Mouse (Mus musculus): ENCODE results near the gene Hmga2. TPM values are rescaled to one million over a fixed set of nuclear protein-coding genes. Genes with fewer than 3 reads are reported as not detected.

Gene Hmga2
- polyA plus RNA-seq, 1 experiment from 2014 or later, result 2.2 TPM

DNA sequence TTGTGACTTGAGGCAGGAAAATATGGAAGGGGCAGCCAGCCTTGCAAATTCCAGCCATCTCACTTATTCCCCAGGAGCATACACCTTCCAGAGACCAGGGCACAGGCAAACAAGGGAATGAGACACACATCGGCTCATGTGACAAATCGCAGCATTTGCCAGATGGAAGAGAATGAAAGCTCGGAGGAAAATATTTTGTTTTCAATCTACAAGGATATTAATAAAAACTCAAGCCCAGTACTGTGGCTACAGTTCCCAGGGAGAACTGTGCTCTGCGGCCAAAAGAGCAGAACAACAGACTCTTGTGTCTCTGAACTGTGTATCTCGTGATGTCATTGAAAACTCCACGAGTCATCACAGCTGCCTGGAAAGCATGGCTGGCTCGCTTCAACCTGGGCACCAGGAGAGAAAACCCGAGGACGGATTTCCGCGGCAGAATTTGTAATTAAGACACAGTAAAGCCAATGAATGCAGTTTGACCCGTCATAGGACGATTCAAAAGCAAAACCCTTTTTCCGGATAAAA lies 50.1 kb downstream of the Hmga2 start:
- H3K4me3 ChIP-seq (ENCODE audit: low read depth, low read length), result no peak overlapping the region
- peaks cover 14% of the 10 kb centered on the region; the same call in 1 of the 2 replicates for H3K4me1 ChIP-seq (ENCODE audit: insufficient read depth, low read depth, low read length)
- TF ChIP-seq EP300 (IDR thresholded peaks at IDR 0.05) (no peak), CTCF (IDR thresholded peaks at IDR 0.05) (no peak)
- ATAC-seq, result no peak
- H3K36me3 ChIP-seq (ENCODE audit: insufficient read depth, low read length), result no peaks in the 10 kb centered on the region
- DNase-seq (ENCODE audit: low spot score), result no peak
- WGBS, result 71% methylated on average over 14 of the region's 14 CpGs
- no peaks in the 10 kb centered on the region for H3K27me3 ChIP-seq (replicated peaks; ENCODE audit: insufficient read depth, low read length)
- no peak overlapping the region for H3K9ac ChIP-seq (replicated peaks; ENCODE audit: low read depth)
- H3K27ac ChIP-seq (ENCODE audit: low read length), result no peak overlapping the region
- H3K9me3 ChIP-seq (ENCODE audit: low read length), result no peaks in the 10 kb centered on the region
- H3K4me2 ChIP-seq (replicated peaks; ENCODE audit: low read depth, low read length), result no peak overlapping the region

DNA sequence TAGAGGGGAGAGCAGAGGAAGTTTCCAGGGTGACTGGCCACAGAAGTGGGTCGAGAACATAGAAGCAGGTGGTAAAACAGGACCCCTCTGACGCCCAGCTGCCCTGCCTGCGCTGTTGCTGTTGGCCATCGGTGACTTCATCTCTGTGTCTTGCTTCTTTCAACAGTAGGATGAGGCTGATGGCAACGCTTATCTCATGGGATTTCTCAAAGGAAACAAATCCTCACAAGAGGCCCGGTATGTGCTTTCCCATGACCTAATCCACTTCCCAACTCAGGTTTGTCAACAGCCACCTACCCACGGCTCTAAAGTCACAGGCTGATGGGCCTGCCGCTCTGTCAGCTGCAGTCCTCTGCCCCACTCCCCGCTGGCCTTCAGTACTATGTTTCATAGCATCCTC lies 52.3 kb downstream of the Hmga2 start:
- Histone ChIP-seq H3K4me3 (ENCODE audit: low read depth, low read length) (no peak overlapping the region), H3K27ac (ENCODE audit: low read length) (no peak overlapping the region), H3K4me2 (replicated peaks; ENCODE audit: low read depth, low read length) (no peak overlapping the region), H3K4me1 (ENCODE audit: insufficient read depth, low read depth, low read length) (peaks cover 15% of the 10 kb centered on the region; the same call in 1 of the 2 replicates), H3K9me3 (ENCODE audit: low read length) (no peaks in the 10 kb centered on the region), H3K36me3 (ENCODE audit: insufficient read depth, low read length) (no peaks in the 10 kb centered on the region), H3K9ac (replicated peaks; ENCODE audit: low read depth) (no peak overlapping the region), H3K27me3 (replicated peaks; ENCODE audit: insufficient read depth, low read length) (no peaks in the 10 kb centered on the region)
- no peak for ATAC-seq
- WGBS, result 66% methylated on average over 9 of the region's 9 CpGs
- no peak for DNase-seq (ENCODE audit: low spot score)
- TF ChIP-seq EP300 (IDR thresholded peaks at IDR 0.05), result no peak
- TF ChIP-seq CTCF (IDR thresholded peaks at IDR 0.05), result no peak

DNA sequence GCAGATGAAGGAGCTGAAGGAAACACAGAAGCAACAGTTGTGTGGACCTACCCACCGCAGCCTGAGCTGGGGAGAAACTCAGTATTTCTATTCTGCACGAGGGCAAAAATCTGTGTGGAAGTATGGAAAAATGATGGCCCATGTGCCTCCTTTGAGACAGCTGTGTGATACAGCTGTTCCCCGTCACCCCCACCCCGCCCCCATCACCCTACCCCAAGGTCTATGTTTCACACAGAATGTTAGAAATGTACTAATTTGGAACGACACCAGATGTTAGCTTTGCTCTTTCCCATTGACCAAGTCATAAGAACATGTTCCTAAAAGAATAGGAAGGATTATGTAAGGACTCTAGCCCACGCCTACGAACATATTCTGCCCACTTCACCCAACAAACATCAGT lies 53.0 kb downstream of the Hmga2 start:
- H3K4me1 ChIP-seq (ENCODE audit: insufficient read depth, low read depth, low read length), result peaks cover 14% of the 10 kb centered on the region; the same call in 1 of the 2 replicates
- ATAC-seq (0 out of 2 replicates have a peak, but pooled peaks have one; percentile 3), DNase-seq (ENCODE audit: low spot score) (peak; percentile 44)
- no peaks in the 10 kb centered on the region for H3K9me3 ChIP-seq (ENCODE audit: low read length)
- H3K27me3 ChIP-seq (replicated peaks; ENCODE audit: insufficient read depth, low read length), result no peaks in the 10 kb centered on the region
- H3K4me3 ChIP-seq (ENCODE audit: low read depth, low read length), result no peak overlapping the region
- 55% methylated on average over 7 of the region's 7 CpGs for WGBS
- no peak overlapping the region for H3K27ac ChIP-seq (ENCODE audit: low read length)
- no peak overlapping the region for H3K9ac ChIP-seq (replicated peaks; ENCODE audit: low read depth)
- TF ChIP-seq EP300 (IDR thresholded peaks at IDR 0.05), result no peak
- TF ChIP-seq CTCF (IDR thresholded peaks at IDR 0.05), result no peak
- H3K4me2 ChIP-seq (replicated peaks; ENCODE audit: low read depth, low read length), result no peak overlapping the region
- H3K36me3 ChIP-seq (ENCODE audit: insufficient read depth, low read length), result no peaks in the 10 kb centered on the region

DNA sequence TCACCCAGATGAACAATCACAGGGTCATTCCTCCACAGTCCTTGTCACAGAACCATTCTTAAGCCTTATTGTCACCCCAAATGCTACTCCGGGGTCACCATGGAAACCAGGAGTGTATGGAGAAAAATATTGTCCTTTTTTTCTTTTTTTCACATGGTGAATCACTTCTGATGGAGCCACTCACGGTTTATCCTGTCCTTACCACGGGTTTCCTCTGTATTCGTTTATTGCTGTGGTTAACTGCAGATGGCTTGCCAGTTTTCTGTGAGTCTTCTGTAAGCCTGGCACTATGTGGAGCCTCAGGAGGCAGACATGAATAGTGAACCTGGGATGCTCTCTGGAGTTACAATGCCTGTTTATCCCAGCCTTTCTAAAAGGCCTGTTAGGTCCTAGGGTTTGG lies 53.4 kb downstream of the Hmga2 start:
- no peak overlapping the region for H3K4me3 ChIP-seq (ENCODE audit: low read depth, low read length)
- no peak overlapping the region for H3K27ac ChIP-seq (ENCODE audit: low read length)
- H3K9ac ChIP-seq (replicated peaks; ENCODE audit: low read depth), result no peak overlapping the region
- peaks cover 10% of the 10 kb centered on the region; the same call in 1 of the 2 replicates for H3K4me1 ChIP-seq (ENCODE audit: insufficient read depth, low read depth, low read length)
- no peaks in the 10 kb centered on the region for H3K36me3 ChIP-seq (ENCODE audit: insufficient read depth, low read length)
- no peak for TF ChIP-seq EP300 (IDR thresholded peaks at IDR 0.05)
- TF ChIP-seq CTCF (IDR thresholded peaks at IDR 0.05), result no peak
- WGBS, result 52% methylated on average over 4 of the region's 4 CpGs
- H3K9me3 ChIP-seq (ENCODE audit: low read length), result no peaks in the 10 kb centered on the region
- H3K27me3 ChIP-seq (replicated peaks; ENCODE audit: insufficient read depth, low read length), result no peaks in the 10 kb centered on the region
- DNase-seq (ENCODE audit: low spot score) (peak; percentile 15), ATAC-seq (no peak)
- no peak overlapping the region for H3K4me2 ChIP-seq (replicated peaks; ENCODE audit: low read depth, low read length)

DNA sequence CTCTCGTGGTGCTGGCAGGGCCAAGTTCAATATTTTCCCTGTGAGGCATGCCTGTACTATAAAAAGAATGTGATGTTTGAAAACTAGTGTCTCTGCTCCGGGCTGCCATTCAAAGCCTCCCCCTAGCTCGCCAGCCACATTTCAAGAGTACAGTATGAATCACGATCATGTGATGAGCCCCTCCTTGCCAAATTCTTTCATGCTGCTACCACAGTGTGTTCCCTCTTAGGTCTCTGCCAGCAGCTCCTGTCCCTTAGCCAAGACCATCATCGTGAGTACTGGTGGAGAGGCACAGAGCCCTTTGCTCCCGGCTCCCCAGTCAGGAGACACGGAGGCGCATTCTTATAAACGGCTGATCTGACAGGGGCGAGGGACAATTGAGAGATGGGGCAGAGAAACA lies 54.2 kb downstream of the Hmga2 start:
- TF ChIP-seq CTCF (IDR thresholded peaks at IDR 0.05), result no peak
- peak; percentile 83 for TF ChIP-seq EP300 (IDR thresholded peaks at IDR 0.05)
- peaks cover 10% of the 10 kb centered on the region; the same call in 1 of the 2 replicates for H3K4me1 ChIP-seq (ENCODE audit: insufficient read depth, low read depth, low read length)
- H3K4me3 ChIP-seq (ENCODE audit: low read depth, low read length), result no peak overlapping the region
- 11% methylated on average over 10 of the region's 10 CpGs for WGBS
- H3K9ac ChIP-seq (replicated peaks; ENCODE audit: low read depth), result no peak overlapping the region
- DNase-seq (ENCODE audit: low spot score) (peak; percentile 97), ATAC-seq (peak; percentile 95)
- no peak overlapping the region for H3K27ac ChIP-seq (ENCODE audit: low read length)
- no peaks in the 10 kb centered on the region for H3K36me3 ChIP-seq (ENCODE audit: insufficient read depth, low read length)
- H3K27me3 ChIP-seq (replicated peaks; ENCODE audit: insufficient read depth, low read length), result no peaks in the 10 kb centered on the region
- H3K4me2 ChIP-seq (replicated peaks; ENCODE audit: low read depth, low read length), result peak overlapping the region; percentile 22; the same call in 1 of the 2 replicates
- no peaks in the 10 kb centered on the region for H3K9me3 ChIP-seq (ENCODE audit: low read length)

DNA sequence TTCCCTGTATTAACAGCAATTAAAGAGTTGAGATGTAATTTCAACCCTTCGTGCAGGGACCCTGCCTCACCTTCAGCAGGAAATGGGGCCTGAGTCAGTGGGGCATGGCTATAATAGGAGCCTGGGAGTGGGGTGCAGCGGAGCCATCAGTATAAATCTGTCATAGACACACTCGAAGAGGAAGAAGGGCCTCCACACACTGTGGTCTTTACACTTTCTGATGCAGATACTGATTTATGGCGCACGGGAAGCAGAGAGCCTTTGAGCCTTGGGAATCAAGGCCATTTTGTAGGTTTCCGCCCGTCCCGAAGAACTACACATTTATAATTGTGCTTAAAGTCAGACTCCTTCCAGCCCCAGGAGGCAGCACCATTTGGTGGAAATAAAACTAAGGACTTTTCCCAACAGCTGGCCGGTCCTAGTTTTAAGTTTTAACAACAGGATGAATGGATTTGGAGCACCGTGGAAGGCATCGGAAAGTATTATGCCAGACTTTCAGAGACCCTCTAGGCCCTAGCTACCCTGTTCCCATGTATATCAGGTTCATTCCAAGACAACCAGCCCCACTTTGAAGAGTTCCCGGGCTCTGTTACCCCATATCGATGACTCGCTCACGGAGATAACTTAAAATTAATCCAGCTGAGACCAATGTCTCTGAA lies 55.2 kb downstream of the Hmga2 start:
- H3K4me3 ChIP-seq (ENCODE audit: low read depth, low read length), result no peak overlapping the region
- TF ChIP-seq EP300 (IDR thresholded peaks at IDR 0.05), result no peak
- DNase-seq (ENCODE audit: low spot score) (no peak), ATAC-seq (no peak)
- no peaks in the 10 kb centered on the region for H3K36me3 ChIP-seq (ENCODE audit: insufficient read depth, low read length)
- no peaks in the 10 kb centered on the region for H3K9me3 ChIP-seq (ENCODE audit: low read length)
- peaks cover 10% of the 10 kb centered on the region; the same call in 1 of the 2 replicates for H3K4me1 ChIP-seq (ENCODE audit: insufficient read depth, low read depth, low read length)
- H3K27ac ChIP-seq (ENCODE audit: low read length), result no peak overlapping the region
- H3K27me3 ChIP-seq (replicated peaks; ENCODE audit: insufficient read depth, low read length), result no peaks in the 10 kb centered on the region
- H3K9ac ChIP-seq (replicated peaks; ENCODE audit: low read depth), result no peak overlapping the region
- no peak overlapping the region for H3K4me2 ChIP-seq (replicated peaks; ENCODE audit: low read depth, low read length)
- 64% methylated on average over 15 of the region's 15 CpGs for WGBS
